8 mouse cellular contexts compared by ENCODE assay signal in the genomic region with DNA sequence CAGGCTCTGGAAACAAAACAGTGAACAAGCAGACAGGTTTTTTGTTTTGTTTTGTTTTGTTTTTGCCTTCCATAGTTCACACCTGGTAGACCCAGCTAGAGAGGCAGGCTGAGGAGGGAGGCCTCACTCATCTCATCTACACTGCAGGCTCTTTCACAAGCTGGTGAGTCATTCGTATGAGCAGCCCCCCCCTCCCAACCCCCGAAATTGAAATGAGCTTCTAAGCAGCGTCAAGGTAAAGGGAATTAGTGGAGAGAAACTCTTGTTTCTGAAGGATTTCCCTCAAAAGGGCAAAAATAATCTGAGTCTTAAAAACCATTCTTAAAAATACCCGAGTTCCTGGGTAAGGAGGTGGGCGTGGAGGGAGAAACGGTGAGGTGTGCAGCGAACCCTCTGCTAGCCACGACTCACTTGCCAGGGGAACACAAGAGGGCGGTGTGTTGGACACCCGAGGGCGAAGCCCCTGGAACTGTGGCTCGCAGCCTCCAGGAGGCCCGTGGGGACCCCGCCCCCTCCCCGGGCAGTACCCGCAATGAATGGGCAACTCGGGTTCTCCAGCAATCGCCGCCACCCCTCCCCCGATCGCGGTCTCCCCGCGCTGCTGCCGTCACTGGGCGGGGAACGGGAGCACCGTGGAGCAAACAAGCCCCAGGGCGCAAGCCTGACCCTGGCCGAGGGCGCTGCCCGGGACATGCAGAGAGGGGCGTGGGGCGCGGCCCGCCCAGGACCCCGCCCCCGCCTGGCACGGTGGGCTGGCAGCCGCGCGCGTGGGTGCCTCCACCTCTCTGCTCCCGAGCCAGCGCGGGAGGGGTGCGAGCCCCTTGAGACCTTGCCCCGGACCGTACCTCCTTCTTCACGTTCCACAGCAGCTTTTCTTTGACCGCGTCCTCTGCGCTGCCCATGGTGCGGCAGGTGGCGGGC. TPM values are rescaled to one million over a fixed set of nuclear protein-coding genes. Genes with fewer than 3 reads are reported as not detected.
A peak's percentile ranks its signal among the peaks of the same experiment; 100 is the strongest.
DNase-seq lines count a peak whose midpoint lies in the region; ATAC-seq and TF ChIP-seq lines count a peak whose summit lies in the region.

No protein-coding gene starts in this region.

- TF ChIP-seq EP300 in ES-Bruce4 (IDR thresholded peaks at IDR 0.05; ENCODE audit: insufficient read depth, low read depth, low read length), result no peak

- peak overlapping the region; percentile 90 for H3K4me3 ChIP-seq in ES-Bruce4 (ENCODE audit: low read depth, low read length)
- H3K4me3 ChIP-seq in forebrain, embryonic 13.5 days, result peak overlapping the region; percentile 88
- peak overlapping the region; percentile 82 for H3K4me3 ChIP-seq in layer of hippocampus, adult 2 months
- H3K4me3 ChIP-seq in lung, embryonic 14.5 days (ENCODE audit: low read depth, low read length), result peak overlapping the region; percentile 73
- peak overlapping the region; percentile 71 for H3K4me3 ChIP-seq in neural tube, embryonic 15.5 days (replicated peaks)

- WGBS in forebrain, embryonic 13.5 days, result 2% methylated on average over 23 of the region's 55 CpGs
- WGBS in lung, embryonic 14.5 days, result 1% methylated on average over 54 of the region's 55 CpGs
- WGBS in neural tube, embryonic 15.5 days, result under 1% methylated on average over 53 of the region's 55 CpGs

- peak overlapping the region; percentile 83 for H3K4me2 ChIP-seq in forebrain, embryonic 13.5 days
- H3K4me2 ChIP-seq in lung, embryonic 14.5 days, result peak overlapping the region; percentile 98
- H3K4me2 ChIP-seq in neural tube, embryonic 15.5 days, result peak overlapping the region; percentile 87

- peak overlapping the region; percentile 23; the same call in 1 of the 2 replicates for H3K27ac ChIP-seq in ES-Bruce4 (ENCODE audit: insufficient read depth, low read length)
- H3K27ac ChIP-seq in forebrain, embryonic 13.5 days, result peak overlapping the region; percentile 82
- H3K27ac ChIP-seq in layer of hippocampus, adult 2 months, result peak overlapping the region; percentile 97
- peak overlapping the region; percentile 81 for H3K27ac ChIP-seq in lung, embryonic 14.5 days (ENCODE audit: low read depth)
- H3K27ac ChIP-seq in neural tube, embryonic 15.5 days (replicated peaks), result peak overlapping the region; percentile 94

- TF ChIP-seq POLR2A in ES-Bruce4 (IDR thresholded peaks at IDR 0.05; ENCODE audit: insufficient read depth, low read length), result no peak

- ATAC-seq in forebrain, embryonic 13.5 days, result peak; percentile 58
- ATAC-seq in lung, embryonic 14.5 days (ENCODE audit: insufficient read depth), result peak; percentile 44
- ATAC-seq in neural tube, embryonic 15.5 days (ENCODE audit: low FRiP score), result peak; percentile 68

- no peaks in the 10 kb centered on the region for H3K27me3 ChIP-seq in ES-Bruce4 (ENCODE audit: control insufficient read depth, insufficient read depth, low read length, poor library complexity, severe bottlenecking)
- no peaks in the 10 kb centered on the region for H3K27me3 ChIP-seq in forebrain, embryonic 13.5 days
- no peaks in the 10 kb centered on the region for H3K27me3 ChIP-seq in lung, embryonic 14.5 days (ENCODE audit: insufficient read depth, low read length)
- H3K27me3 ChIP-seq in neural tube, embryonic 15.5 days (replicated peaks), result no peaks in the 10 kb centered on the region

- intact Hi-C loops in heart, postnatal 14 days (cut with DNase I), result no loop called here

- TF ChIP-seq CTCF in ES-Bruce4 (IDR thresholded peaks at IDR 0.05; ENCODE audit: low read depth, low read length), result peak; percentile 11
- TF ChIP-seq CTCF in layer of hippocampus, adult 2 months (conservative IDR thresholded peaks at IDR 0.05), result peak; percentile 63
- peak; percentile 50 for TF ChIP-seq CTCF in lung, embryonic 14.5 days (IDR thresholded peaks at IDR 0.05; ENCODE audit: low read depth)

- peaks cover 9% of the 10 kb centered on the region; the same call in 1 of the 2 replicates for H3K9me3 ChIP-seq in ES-Bruce4 (replicated peaks; ENCODE audit: control insufficient read depth, insufficient read depth, low read length, poor library complexity, severe bottlenecking)
- H3K9me3 ChIP-seq in forebrain, embryonic 13.5 days (replicated peaks), result no peaks in the 10 kb centered on the region
- no peaks in the 10 kb centered on the region for H3K9me3 ChIP-seq in lung, embryonic 14.5 days (ENCODE audit: low read depth, low read length)
- no peaks in the 10 kb centered on the region for H3K9me3 ChIP-seq in neural tube, embryonic 15.5 days (replicated peaks)

- H3K36me3 ChIP-seq in ES-Bruce4 (ENCODE audit: control insufficient read depth, insufficient read depth, low read length, poor library complexity, severe bottlenecking), result peaks cover 20% of the 10 kb centered on the region
- H3K36me3 ChIP-seq in forebrain, embryonic 13.5 days (ENCODE audit: poor library complexity, severe bottlenecking), result peaks cover 17% of the 10 kb centered on the region
- H3K36me3 ChIP-seq in lung, embryonic 14.5 days (ENCODE audit: insufficient read depth), result peaks cover 20% of the 10 kb centered on the region
- peaks cover 16% of the 10 kb centered on the region for H3K36me3 ChIP-seq in neural tube, embryonic 15.5 days

- peak; percentile 27 for DNase-seq in c-Kit-positive CD71-positive TER-119-positive erythroid progenitor cells, embryonic 14.5 days (ENCODE audit: low spot score)
- DNase-seq in heart, postnatal 14 days, result peak; percentile 57 to 63
- DNase-seq in layer of hippocampus, adult 2 months (ENCODE audit: low spot score in 2 of 2), result peak; percentile 52 to 62
- peak; percentile 49 for DNase-seq in lung, embryonic 14.5 days
- peak; percentile 49 to 62 for DNase-seq in thymus, adult 18-20 months

- peak overlapping the region; percentile 75 for H3K9ac ChIP-seq in ES-Bruce4 (ENCODE audit: low read depth, poor library complexity, severe bottlenecking)
- peak overlapping the region; percentile 77 for H3K9ac ChIP-seq in forebrain, embryonic 13.5 days
- H3K9ac ChIP-seq in lung, embryonic 14.5 days, result peak overlapping the region; percentile 72
- H3K9ac ChIP-seq in neural tube, embryonic 15.5 days (replicated peaks), result peak overlapping the region; percentile 84

- H3K4me1 ChIP-seq in ES-Bruce4 (ENCODE audit: control insufficient read depth, insufficient read depth, low read length), result no peaks in the 10 kb centered on the region
- H3K4me1 ChIP-seq in forebrain, embryonic 13.5 days, result peaks cover 21% of the 10 kb centered on the region
- no peaks in the 10 kb centered on the region for H3K4me1 ChIP-seq in lung, embryonic 14.5 days (ENCODE audit: insufficient read depth)
- peaks cover 47% of the 10 kb centered on the region for H3K4me1 ChIP-seq in neural tube, embryonic 15.5 days

RNA-seq across cellular contexts. Expression of a gene that starts 0.6 kb away (rescaled TPM):
- polyA plus RNA-seq in ES-Bruce4 (2011; ENCODE audit: insufficient read depth, insufficient read length, low read depth, missing spikeins), result 17.4 and 21.2 TPM in 2 replicates
- 9.7 and 10.5 TPM in 2 replicates for polyA plus RNA-seq in forebrain, embryonic 13.5 days (2015; fragmentation: Nextera tagmentation; extraction: Ambion mirVana)
- total RNA-seq in heart, postnatal 14 days (2021), result 1 to 10 TPM; 7.0 to 7.3 TPM
- total RNA-seq in layer of hippocampus, adult 2 months (2021), result 10 to 100 TPM; 91.7 to 99.3 TPM
- polyA plus RNA-seq in lung, embryonic 14.5 days (2014; fragmentation: Nextera tagmentation; extraction: Ambion mirVana), result 4.8 and 5.4 TPM in 2 replicates
- 24.1 and 27.3 TPM in 2 replicates for polyA plus RNA-seq in neural tube, embryonic 15.5 days (2015; fragmentation: Nextera tagmentation; extraction: Ambion mirVana)

RNA-seq across cellular contexts. Expression of a gene that starts 1.6 kb away (rescaled TPM):
- 100 and 105 TPM in 2 replicates for polyA plus RNA-seq in ES-Bruce4 (2011; ENCODE audit: insufficient read depth, insufficient read length, low read depth, missing spikeins)
- polyA plus RNA-seq in forebrain, embryonic 13.5 days (2015; fragmentation: Nextera tagmentation; extraction: Ambion mirVana), result 33.3 and 39.1 TPM in 2 replicates
- total RNA-seq in heart, postnatal 14 days (2021), result 10 to 100 TPM; 13.5 to 14.2 TPM
- total RNA-seq in layer of hippocampus, adult 2 months (2021), result 10 to 100 TPM; 32.0 to 36.8 TPM
- 55.1 and 57.5 TPM in 2 replicates for polyA plus RNA-seq in lung, embryonic 14.5 days (2014; fragmentation: Nextera tagmentation; extraction: Ambion mirVana)
- 28.1 and 32.8 TPM in 2 replicates for polyA plus RNA-seq in neural tube, embryonic 15.5 days (2015; fragmentation: Nextera tagmentation; extraction: Ambion mirVana)

RNA-seq across cellular contexts. Expression of a gene that starts 29.4 kb away (rescaled TPM):
- 25.3 and 27.0 TPM in 2 replicates for polyA plus RNA-seq in ES-Bruce4 (2011; ENCODE audit: insufficient read depth, insufficient read length, low read depth, missing spikeins)
- polyA plus RNA-seq in forebrain, embryonic 13.5 days (2015; fragmentation: Nextera tagmentation; extraction: Ambion mirVana), result 18.3 and 20.0 TPM in 2 replicates
- 10 to 100 TPM; 19.2 to 20.9 TPM for total RNA-seq in heart, postnatal 14 days (2021)
- total RNA-seq in layer of hippocampus, adult 2 months (2021), result 10 to 100 TPM; 31.9 to 34.7 TPM
- 16.4 TPM in 2 replicates for polyA plus RNA-seq in lung, embryonic 14.5 days (2014; fragmentation: Nextera tagmentation; extraction: Ambion mirVana)
- polyA plus RNA-seq in neural tube, embryonic 15.5 days (2015; fragmentation: Nextera tagmentation; extraction: Ambion mirVana), result 13.3 and 14.3 TPM in 2 replicates

RNA-seq across cellular contexts. Expression of a gene that starts 29.5 kb away (rescaled TPM):
- 12.7 and 13.6 TPM in 2 replicates for polyA plus RNA-seq in ES-Bruce4 (2011; ENCODE audit: insufficient read depth, insufficient read length, low read depth, missing spikeins)
- 30.5 and 35.7 TPM in 2 replicates for polyA plus RNA-seq in forebrain, embryonic 13.5 days (2015; fragmentation: Nextera tagmentation; extraction: Ambion mirVana)
- total RNA-seq in heart, postnatal 14 days (2021), result 10 to 100 TPM; 31.5 to 34.3 TPM
- total RNA-seq in layer of hippocampus, adult 2 months (2021), result 10 to 100 TPM; 85.2 to 96.3 TPM
- polyA plus RNA-seq in lung, embryonic 14.5 days (2014; fragmentation: Nextera tagmentation; extraction: Ambion mirVana), result 22.6 and 23.6 TPM in 2 replicates
- 38.0 and 38.1 TPM in 2 replicates for polyA plus RNA-seq in neural tube, embryonic 15.5 days (2015; fragmentation: Nextera tagmentation; extraction: Ambion mirVana)

Comparison
In these comparisons a context has a peak if more than half of its experiments do, and no peak if none do; other contexts are left out.
1. Peak in every context shown above with its lines: DNase-seq, ATAC-seq, H3K4me3 ChIP-seq and H3K27ac ChIP-seq.
2. H3K27ac ChIP-seq: peak in every context shown above with its lines; median percentile 97 in layer of hippocampus, adult 2 months; 94 in neural tube, embryonic 15.5 days; 82 in forebrain, embryonic 13.5 days; 81 in lung, embryonic 14.5 days; 23 in ES-Bruce4.
3. CTCF ChIP-seq: peak in every context shown above with its lines; median percentile 63 in layer of hippocampus, adult 2 months; 50 in lung, embryonic 14.5 days; 11 in ES-Bruce4.